Mouse (Mus musculus) cerebellum, adult 2 months (tissue): ENCODE measurements around the gene Wdr73. TPM values are rescaled to one million over a fixed set of nuclear protein-coding genes. Genes with fewer than 3 reads are reported as not detected.
A peak's percentile ranks its signal among the peaks of the same experiment; 100 is the strongest.

Source experiments
- DNase-seq, 2 experiments: peaks; one replicate each; pipeline ENCODE4 v3.0.0; 2021
- H3K27ac ChIP-seq: fragments of 200-500 bp; 2 replicates; pipeline ENCODE4 v1.5.1; 2012; ENCODE audit warnings: low read length, control low read depth, inconsistent platforms; ENCODE audit not compliant: insufficient read depth
- H3K27me3 ChIP-seq: fragments of 200-500 bp; 2 replicates; pipeline ENCODE4 v1.6.1; 2012; ENCODE audit warnings: inconsistent platforms, mild to moderate bottlenecking, low read length, moderate library complexity; ENCODE audit not compliant: control insufficient read depth, insufficient read depth
- H3K4me1 ChIP-seq: fragments of 200-500 bp; 2 replicates; pipeline ENCODE4 v1.6.1; 2011; ENCODE audit warnings: low read length; ENCODE audit not compliant: control insufficient read depth, insufficient read depth
- H3K4me3 ChIP-seq: fragments of 200-500 bp; replicated peaks from 2 replicates; pipeline ENCODE3; 2011; ENCODE audit warnings: mild to moderate bottlenecking, low read depth, low read length, control low read depth; ENCODE audit not compliant: insufficient read depth
- CTCF ChIP-seq: fragments of 200-500 bp; IDR thresholded peaks from 2 replicates; pipeline ENCODE4 v1.5.1; 2011; ENCODE audit warnings: low read depth, mild to moderate bottlenecking, control low read depth, low read length, moderate library complexity, borderline replicate concordance; ENCODE audit not compliant: insufficient read depth
- POLR2A ChIP-seq: fragments of 200-500 bp; IDR thresholded peaks from 2 replicates; pipeline ENCODE4 v1.6.1; 2011; ENCODE audit warnings: low read length, control low read depth, borderline replicate concordance; ENCODE audit not compliant: insufficient read depth
- WGBS: fragments of 180-500 bp; shearing (Covaris S2); methylation state at CpG from one replicate; pipeline ENCODE4 v1.1.7; 2018; 5-methylcytosine and 5-hydroxymethylcytosine counted together
- polyA plus RNA-seq: library from polyadenylated mRNA; depleted of rRNA; stranded (reverse); fragments of >200 nt; gene quantifications from 2 replicates; pipeline ENCODE4 v1.2.3, GENCODE M21; 2012

Wdr73 gene
- polyA plus RNA-seq, 1 experiment: 22.2 TPM

DNA sequence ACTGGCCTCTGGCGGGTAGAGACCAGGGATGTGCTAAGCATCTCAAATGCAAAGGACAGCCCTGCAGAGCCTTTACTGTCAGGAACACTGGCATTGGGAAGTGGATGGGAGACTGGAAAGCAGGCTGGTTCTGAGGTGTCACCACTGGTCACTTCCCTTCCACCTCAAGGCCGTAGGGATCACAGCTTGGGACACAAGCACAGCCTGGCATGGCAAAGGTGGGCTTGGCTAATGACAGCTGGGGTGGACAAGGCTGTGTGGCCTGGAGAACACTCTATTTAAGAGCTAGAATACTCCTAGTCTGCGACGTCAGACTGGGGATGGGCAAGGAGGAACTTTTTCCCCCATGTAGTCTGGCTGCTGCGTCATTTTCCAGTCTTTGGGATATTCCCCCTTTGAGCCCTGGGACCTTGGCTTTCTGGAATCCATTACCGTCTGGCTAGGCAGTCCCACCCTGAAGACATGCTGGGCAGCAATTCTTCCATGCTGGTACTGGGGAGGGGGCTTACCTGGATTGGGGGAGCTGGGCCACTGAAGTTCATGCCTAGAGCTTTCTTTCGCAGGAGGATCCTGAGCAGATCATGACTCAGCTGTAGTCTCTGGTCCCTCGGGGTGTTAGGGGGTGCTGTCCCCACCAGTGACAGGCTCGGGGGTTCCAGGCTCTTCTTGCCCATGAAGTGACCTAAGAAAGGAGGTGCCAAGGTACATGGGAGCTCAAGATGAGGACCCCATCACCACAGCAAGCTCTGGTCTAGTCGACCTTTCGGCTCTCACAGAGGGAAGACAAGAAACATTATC, 2.8 kb upstream of the Wdr73 start:
- DNase-seq: no peak
- TF ChIP-seq POLR2A: no peak
- no peak for TF ChIP-seq CTCF
- Histone ChIP-seq H3K4me1 (peaks cover 3% of the 10 kb centered on the region; the same call in 1 of the 2 replicates), H3K27me3 (no peaks in the 10 kb centered on the region), H3K4me3 (no peak overlapping the region), H3K27ac (no peak overlapping the region)
- 88% methylated on average over 11 of the region's 11 CpGs for WGBS

DNA sequence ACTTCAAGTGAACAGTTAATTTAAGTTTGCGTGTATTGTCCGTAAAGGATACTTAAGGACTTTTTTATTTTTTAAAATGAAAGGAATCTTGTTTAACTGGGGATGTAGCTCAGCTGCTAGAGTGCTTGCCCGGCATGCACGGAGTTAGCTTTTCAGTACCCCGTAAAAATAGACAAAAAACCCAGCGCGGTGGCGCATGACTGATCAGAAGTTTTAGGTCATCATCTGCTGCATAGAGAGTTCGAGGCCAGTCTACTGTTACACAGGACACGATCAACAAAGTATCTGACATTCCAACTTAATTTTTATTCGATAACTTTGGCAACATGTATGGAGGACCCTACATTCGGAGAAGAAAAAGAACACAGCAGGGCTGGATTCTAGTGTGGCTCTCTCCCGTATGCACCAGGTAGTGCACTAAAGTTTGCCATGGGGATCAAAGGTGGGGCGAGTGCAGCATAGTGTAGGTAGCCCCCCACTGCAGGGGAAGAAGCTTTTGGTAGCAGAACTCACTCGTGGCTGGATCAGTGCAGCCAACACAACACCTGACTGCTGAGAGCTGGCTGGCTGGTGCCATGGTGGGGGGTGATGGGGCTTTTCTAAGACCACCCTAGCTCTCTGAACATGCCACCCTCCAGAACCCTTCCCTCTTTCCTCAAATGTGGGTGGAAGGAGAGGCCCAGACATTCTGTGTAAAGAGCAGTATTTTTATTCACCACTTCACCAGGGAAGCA, 639 bp upstream of the Wdr73 start:
- H3K4me3 ChIP-seq: peak overlapping the region; percentile 68
- peaks cover 8% of the 10 kb centered on the region for H3K4me1 ChIP-seq
- no peak overlapping the region; the same call in 1 of the 2 replicates for H3K27ac ChIP-seq
- DNase-seq: no peak
- TF ChIP-seq CTCF: no peak
- TF ChIP-seq POLR2A: no peak
- no peaks in the 10 kb centered on the region for H3K27me3 ChIP-seq
- 16% methylated on average over 15 of the region's 15 CpGs for WGBS

DNA sequence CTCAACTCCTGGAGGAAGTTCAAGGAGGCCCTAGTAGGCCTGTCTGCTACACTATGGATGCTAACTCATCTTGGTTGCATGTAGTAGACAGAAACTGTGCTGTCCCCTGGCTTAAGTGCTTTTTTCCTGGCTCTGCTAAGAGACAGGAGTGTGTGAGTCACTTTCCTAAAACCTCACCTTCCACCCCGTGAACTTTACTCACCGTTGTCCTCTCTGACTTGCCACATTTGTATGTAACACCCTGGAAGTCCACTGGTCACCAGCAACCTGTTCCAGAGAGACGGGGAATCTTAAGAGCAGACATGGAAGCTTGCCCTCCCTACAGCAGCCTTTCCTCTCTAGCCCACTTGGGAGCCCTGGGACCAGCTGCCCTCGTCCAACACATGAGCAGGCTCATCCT, 3.3 kb downstream of the Wdr73 start:
- WGBS: 84% methylated on average over 4 of the region's 4 CpGs
- no peak overlapping the region for H3K4me3 ChIP-seq
- no peaks in the 10 kb centered on the region for H3K27me3 ChIP-seq
- DNase-seq: no peak
- no peak overlapping the region for H3K27ac ChIP-seq
- H3K4me1 ChIP-seq: peaks cover 28% of the 10 kb centered on the region
- TF ChIP-seq POLR2A: no peak
- TF ChIP-seq CTCF: no peak

DNA sequence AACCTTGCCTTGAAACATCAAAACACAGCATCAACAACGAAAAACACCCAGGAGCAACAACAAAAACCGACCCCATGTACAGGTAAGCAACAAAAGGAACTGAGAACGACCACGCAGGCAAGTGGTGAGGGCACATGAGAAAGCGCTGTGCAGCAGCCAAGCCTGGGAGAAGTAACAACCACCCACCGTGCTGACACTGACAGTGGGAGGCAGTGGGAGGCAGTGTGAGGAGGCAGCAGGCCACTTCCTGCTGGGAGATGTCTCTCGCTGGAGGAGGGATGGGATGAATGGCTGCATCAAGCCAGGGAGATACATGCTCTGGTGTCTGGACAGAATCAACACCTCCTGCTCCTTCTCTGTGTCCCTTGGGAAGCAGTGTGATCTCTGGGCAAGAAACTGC, 3.9 kb downstream of the Wdr73 start:
- no peak for TF ChIP-seq CTCF
- no peak for TF ChIP-seq POLR2A
- WGBS: 60% methylated on average over 7 of the region's 7 CpGs
- H3K4me1 ChIP-seq: peaks cover 29% of the 10 kb centered on the region
- no peaks in the 10 kb centered on the region for H3K27me3 ChIP-seq
- no peak overlapping the region for H3K4me3 ChIP-seq
- no peak overlapping the region for H3K27ac ChIP-seq
- DNase-seq: no peak

DNA sequence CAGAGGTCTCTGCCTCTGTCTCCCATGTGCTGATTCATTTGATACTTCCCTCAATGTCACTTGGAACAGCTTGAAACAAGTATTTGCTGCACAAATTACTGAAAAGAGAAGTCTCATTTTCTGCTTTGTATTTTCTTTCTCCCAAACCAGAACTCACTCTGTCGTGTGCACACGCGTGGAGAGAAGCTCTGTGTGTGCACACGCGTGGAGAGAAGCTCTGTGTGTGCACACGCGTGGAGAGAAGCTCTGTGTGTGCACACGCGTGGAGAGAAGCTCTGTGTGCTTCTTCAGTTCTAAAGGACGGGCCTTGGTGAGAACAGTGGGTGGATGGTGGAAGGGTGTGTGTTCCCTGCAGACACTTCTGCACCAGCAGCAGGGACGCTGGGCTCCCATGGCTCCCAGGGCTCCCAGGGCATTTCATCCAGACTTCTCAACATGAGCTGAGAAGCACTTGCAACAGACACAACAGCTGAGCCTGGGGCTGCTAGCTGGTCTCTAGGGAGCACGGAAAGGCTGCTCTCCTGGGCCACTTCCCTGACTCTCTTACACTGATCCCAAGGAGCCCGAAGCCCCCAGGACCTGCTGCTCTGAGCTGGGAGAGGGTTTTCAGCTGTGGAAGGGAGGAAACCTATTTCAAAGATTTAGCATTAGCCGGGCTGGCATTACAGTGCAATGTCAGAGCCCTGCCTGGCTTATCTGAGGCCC, 6.1 kb downstream of the Wdr73 start:
- H3K4me1 ChIP-seq: peaks cover 29% of the 10 kb centered on the region
- 73% methylated on average over 14 of the region's 14 CpGs for WGBS
- peak overlapping the region; percentile 98 for H3K27ac ChIP-seq
- no peak for DNase-seq
- no peaks in the 10 kb centered on the region for H3K27me3 ChIP-seq
- no peak for TF ChIP-seq CTCF
- TF ChIP-seq POLR2A: no peak
- H3K4me3 ChIP-seq: no peak overlapping the region

DNA sequence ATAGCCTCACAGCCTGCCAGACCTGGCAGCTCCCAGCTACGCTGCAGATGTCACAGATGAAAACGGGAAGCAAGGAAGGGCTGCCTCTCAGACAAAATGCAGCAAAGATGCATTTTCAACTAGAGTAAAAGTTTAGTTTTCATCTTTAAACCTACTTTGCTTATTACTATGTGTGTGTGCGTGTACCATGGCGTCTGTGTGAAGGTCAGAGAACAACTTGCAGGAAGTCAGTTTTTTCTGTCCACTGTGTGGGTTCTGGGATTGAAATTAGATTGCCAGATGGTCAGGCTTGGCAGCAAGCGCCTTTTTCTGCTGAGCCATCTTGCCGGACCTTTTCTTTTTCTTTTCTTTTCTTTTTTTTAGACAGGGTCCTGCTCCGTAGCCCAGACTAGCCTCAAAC, 6.9 kb downstream of the Wdr73 start:
- no peaks in the 10 kb centered on the region for H3K27me3 ChIP-seq
- peaks cover 29% of the 10 kb centered on the region for H3K4me1 ChIP-seq
- peak overlapping the region; percentile 98 for H3K27ac ChIP-seq
- peak; percentile 64 to 77 for DNase-seq
- TF ChIP-seq CTCF (no peak), POLR2A (peak; percentile 3; the same call in 1 of the 2 replicates)
- H3K4me3 ChIP-seq: no peak overlapping the region
- 9% methylated on average over 7 of the region's 7 CpGs for WGBS

DNA sequence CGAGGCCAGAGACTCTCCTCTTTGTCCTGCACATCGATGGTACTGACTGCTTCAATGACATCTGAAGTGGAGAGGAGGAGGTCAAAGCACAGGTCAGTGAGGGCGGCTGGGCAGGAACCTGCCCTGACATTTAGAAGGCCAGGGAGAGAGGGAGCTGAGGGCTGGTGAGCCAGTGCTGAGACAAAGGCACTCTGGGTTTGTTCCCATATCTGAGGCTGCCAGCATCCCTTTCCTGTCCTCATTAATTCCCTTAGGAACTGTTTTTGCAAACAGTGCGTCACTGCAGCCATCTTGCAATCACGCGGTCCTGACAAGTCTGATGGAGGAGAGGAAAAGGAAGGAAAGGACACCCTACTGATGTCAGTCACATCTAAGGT, 7.3 kb downstream of the Wdr73 start:
- Histone ChIP-seq H3K4me1 (peaks cover 29% of the 10 kb centered on the region), H3K27me3 (no peaks in the 10 kb centered on the region), H3K4me3 (no peak overlapping the region), H3K27ac (peak overlapping the region; percentile 98)
- WGBS: 6% methylated on average over 6 of the region's 6 CpGs
- DNase-seq: peak in 1 of 2 experiments; percentile 58
- no peak for TF ChIP-seq CTCF
- no peak for TF ChIP-seq POLR2A
